Mouse (Mus musculus) heart, embryonic 15.5 days (tissue): ENCODE measurements around the gene Kcnk6. TPM values are rescaled to one million over a fixed set of nuclear protein-coding genes. Genes with fewer than 3 reads are reported as not detected.
"Not testable (repeated sequence)": the region's sequence is repeated elsewhere in the genome, so short reads cannot be mapped to it uniquely, and the experiment has no call there.

ENCODE experiments used
- ATAC-seq: fragments of 200-750 bp; cut with Nextera tagmentation; replicated peaks from 2 replicates; pipeline ENCODE4 v1.8.0; 2017; ENCODE audit warnings: low read depth, moderate TSS enrichment; ENCODE audit not compliant: insufficient number of reproducible peaks, insufficient read depth, low FRiP score
- H3K27ac ChIP-seq: fragments of 300-500 bp; sonication (generic); 2 replicates; pipeline ENCODE4 v1.5.1; 2015; ENCODE audit warnings: mild to moderate bottlenecking, inconsistent platforms
- H3K27me3 ChIP-seq: fragments of 300-500 bp; sonication (generic); 2 replicates; pipeline ENCODE4 v1.6.1; 2015; ENCODE audit warnings: inconsistent platforms
- H3K36me3 ChIP-seq: fragments of 300-500 bp; sonication (generic); 2 replicates; pipeline ENCODE4 v1.6.1; 2015; ENCODE audit warnings: mild to moderate bottlenecking, inconsistent platforms
- H3K4me1 ChIP-seq: fragments of 300-500 bp; sonication (generic); replicated peaks from 2 replicates; pipeline ENCODE4 v1.6.1; 2015; ENCODE audit warnings: inconsistent platforms
- H3K4me2 ChIP-seq: fragments of 300-500 bp; sonication (generic); 2 replicates; pipeline ENCODE4 v1.6.1; 2015; ENCODE audit warnings: inconsistent platforms, mild to moderate bottlenecking, moderate library complexity
- H3K4me3 ChIP-seq: fragments of 300-500 bp; sonication (generic); 2 replicates; pipeline ENCODE4 v1.5.1; 2015; ENCODE audit warnings: mild to moderate bottlenecking, inconsistent platforms
- H3K9ac ChIP-seq: fragments of 300-500 bp; sonication (generic); 2 replicates; pipeline ENCODE4 v1.6.1; 2015; ENCODE audit warnings: mild to moderate bottlenecking, inconsistent platforms
- H3K9me3 ChIP-seq: fragments of 300-500 bp; sonication (generic); replicated peaks from 2 replicates; pipeline ENCODE4 v1.6.1; 2016; ENCODE audit warnings: inconsistent platforms
- WGBS: fragments of 180-500 bp; shearing (Covaris S2); methylation state at CpG from one replicate; pipeline ENCODE4 v1.1.7; 2015; ENCODE audit warnings: mixed read lengths; 5-methylcytosine and 5-hydroxymethylcytosine counted together
- polyA plus RNA-seq: library from polyadenylated mRNA; unstranded; fragments of >200 nt; fragmentation: Nextera tagmentation; extraction: Ambion mirVana; gene quantifications from 2 replicates; pipeline ENCODE4 v1.2.1, GENCODE M21; 2015

Kcnk6 gene
- polyA plus RNA-seq, 1 experiment from 2014 or later: 1.4 TPM

DNA sequence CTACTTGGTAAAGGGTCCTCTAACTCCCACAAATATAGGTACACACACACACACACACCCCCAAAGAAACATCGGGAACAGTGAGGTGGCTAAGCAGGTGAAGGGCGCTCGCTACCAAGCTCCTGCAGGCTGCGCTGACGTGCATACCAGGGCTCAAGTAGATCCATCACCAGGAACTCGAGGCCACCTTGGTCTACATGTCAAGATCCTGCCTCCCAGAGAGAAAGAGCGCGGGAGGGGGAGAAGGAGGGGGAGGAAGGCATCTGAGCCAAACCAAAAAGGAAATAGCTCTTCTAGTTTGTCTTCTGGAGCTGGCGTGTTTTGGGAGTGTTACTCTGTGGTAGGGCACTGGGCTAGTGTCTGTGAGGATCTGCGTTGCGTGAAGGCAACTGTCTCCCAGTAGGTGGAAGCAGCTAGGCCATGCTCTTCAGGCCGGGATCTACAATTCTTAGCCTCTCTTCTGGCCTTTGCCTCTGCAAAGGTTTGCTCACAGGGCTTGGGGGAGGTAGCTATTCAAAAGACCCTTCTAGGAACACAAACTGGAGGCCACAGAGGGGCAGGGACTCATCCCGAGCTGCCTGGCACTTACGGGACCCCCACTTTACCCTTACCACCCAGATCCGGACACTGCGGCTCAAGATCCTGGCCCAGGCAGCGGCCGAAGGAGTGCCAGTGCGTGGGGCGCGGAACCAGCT, 14.5 kb upstream of the Kcnk6 start:
- H3K4me1 ChIP-seq: peaks cover 22% of the 10 kb centered on the region
- no peak for ATAC-seq
- H3K27ac ChIP-seq: no peak overlapping the region
- H3K27me3 ChIP-seq: no peaks in the 10 kb centered on the region
- no peaks in the 10 kb centered on the region for H3K9me3 ChIP-seq
- peaks cover 22% of the 10 kb centered on the region for H3K36me3 ChIP-seq
- peak overlapping the region; percentile 43; the same call in 1 of the 2 replicates for H3K4me3 ChIP-seq
- H3K4me2 ChIP-seq: peak overlapping the region; percentile 72; the same call in 1 of the 2 replicates
- H3K9ac ChIP-seq: no peak overlapping the region
- WGBS: 75% methylated on average over 21 of the region's 21 CpGs

DNA sequence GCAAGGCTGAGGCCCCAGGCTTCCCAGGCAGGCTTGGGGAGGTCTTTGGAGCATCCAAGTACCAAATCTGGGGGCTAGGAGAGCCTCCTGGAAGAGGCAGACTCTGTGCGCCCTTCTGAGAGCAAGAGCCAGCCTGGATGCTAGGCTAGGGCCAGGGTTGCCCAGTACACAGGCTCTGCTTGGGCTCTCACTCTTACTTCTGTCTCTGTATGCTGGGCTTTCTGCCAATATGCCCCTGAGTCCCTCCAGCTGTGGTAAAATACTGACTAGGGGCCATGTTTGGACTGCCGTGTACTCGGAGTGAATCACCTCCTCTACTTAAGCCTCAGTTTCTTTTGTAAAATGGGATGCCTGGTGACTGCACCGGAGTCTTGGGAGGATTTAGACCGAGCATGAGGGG, 13.7 kb upstream of the Kcnk6 start:
- no peak overlapping the region for H3K9ac ChIP-seq
- H3K27me3 ChIP-seq: no peaks in the 10 kb centered on the region
- peaks cover 22% of the 10 kb centered on the region for H3K4me1 ChIP-seq
- H3K4me2 ChIP-seq: no peak overlapping the region
- ATAC-seq: no peak
- peaks cover 22% of the 10 kb centered on the region for H3K36me3 ChIP-seq
- H3K27ac ChIP-seq: no peak overlapping the region
- H3K9me3 ChIP-seq: no peaks in the 10 kb centered on the region
- WGBS: 79% methylated on average over 5 of the region's 5 CpGs
- H3K4me3 ChIP-seq: no peak overlapping the region

DNA sequence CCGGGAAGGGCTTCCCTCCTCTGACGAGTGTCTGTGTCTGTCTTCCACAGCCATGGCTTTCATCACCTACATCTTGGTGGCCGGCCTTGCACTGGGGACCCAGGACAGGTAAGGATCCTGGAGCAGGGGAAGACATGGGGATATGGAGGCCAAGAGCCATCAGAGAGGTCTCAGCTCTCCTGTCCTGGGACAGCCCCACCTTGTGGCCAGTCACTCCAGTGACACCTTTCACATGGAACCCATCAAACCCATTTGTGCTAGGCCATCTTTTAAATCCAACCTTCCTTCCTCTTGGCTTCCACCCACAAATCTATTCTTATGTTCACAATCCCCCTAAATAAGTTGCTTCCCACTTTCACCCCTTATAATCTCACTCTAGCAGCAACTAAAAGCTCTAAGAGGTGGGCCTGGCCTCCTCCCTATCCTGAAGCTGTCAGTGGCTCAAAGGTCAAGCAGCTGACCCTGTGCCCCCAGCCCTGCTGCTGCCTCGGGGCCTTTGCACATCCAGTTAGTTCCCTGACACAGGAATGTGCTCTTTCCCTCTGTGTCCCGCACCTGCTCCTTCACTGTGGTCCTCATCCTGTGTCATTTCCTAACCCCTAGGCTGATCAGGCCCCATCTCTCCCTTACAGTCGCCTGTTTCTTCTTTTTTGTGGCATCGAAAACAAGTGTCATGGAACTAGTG, 12.6 kb upstream of the Kcnk6 start:
- Histone ChIP-seq H3K4me3 (no peak overlapping the region), H3K4me2 (no peak overlapping the region), H3K27me3 (no peaks in the 10 kb centered on the region), H3K4me1 (peaks cover 22% of the 10 kb centered on the region), H3K27ac (no peak overlapping the region), H3K9ac (no peak overlapping the region), H3K36me3 (peaks cover 22% of the 10 kb centered on the region), H3K9me3 (no peaks in the 10 kb centered on the region)
- no peak for ATAC-seq
- WGBS: 85% methylated on average over 7 of the region's 7 CpGs

DNA sequence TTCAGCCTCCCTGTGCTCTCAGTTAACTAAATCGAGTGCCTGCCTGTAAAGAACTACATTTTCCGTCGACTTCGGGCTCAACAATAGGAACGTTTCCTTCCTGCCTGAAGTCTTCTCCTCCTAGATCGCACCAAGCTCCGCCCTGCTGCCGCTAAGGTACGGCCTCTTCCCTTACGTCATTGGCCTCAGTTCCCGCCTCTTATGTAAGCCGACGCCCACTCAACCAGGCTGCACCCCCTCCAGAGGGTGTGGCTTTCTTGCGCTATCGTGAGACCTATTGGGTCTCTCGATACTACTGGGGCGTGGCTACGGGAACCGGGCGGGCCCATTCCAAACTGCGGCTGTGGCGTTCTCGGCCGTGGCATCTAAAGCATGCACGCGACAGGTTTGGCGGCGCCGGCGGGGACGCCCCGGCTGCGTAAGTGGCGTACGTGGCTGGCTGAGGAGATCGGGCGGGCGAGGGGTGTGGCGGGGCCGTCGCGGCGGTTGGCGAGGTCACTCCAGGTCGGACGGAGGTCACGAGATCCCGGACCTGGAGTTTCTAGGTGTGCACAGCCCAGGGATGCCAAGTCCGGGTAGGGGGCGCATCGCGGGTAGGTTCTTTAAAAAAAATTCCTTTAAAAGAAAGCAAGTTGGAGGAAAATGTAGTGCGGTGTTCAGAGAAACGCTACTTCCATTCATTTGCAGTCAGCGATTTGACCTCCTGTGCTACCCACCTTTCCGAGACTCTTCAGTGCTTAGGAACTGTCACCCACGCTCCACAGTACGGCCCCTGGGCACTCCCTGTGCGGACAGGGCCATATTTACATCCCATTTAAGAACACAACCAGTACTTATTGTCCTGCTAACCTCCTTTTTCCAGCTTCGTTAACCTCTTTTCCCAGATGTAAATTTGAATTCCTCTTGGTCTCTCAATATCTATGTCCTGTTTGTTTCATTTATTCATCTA, 6.0 kb upstream of the Kcnk6 start, which contains the start of gene Yif1b:
TSS of gene Yif1b (plus strand) at position 311 of the 949 bp plus-strand sequence.
- peak; percentile 96 for ATAC-seq
- Histone ChIP-seq H3K27me3 (no peaks in the 10 kb centered on the region), H3K9me3 (no peaks in the 10 kb centered on the region), H3K4me2 (peak within 1 kb of the TSS; percentile 76), H3K27ac (peak within 1 kb of the TSS; percentile 95), H3K4me3 (peak within 1 kb of the TSS; percentile 74), H3K4me1 (peaks cover 26% of the 10 kb centered on the region), H3K9ac (peak within 1 kb of the TSS; percentile 67), H3K36me3 (no peaks in the 10 kb centered on the region)
- under 1% methylated on average over 60 of the region's 60 CpGs for WGBS

GRCm38 (mm10) chr7:29237596-29237995, 5.3 kb upstream of the Kcnk6 start:
- Histone ChIP-seq H3K9ac (peak overlapping the region; percentile 51; the same call in 1 of the 2 replicates), H3K4me1 (peaks cover 28% of the 10 kb centered on the region), H3K4me2 (peak overlapping the region; percentile 65), H3K4me3 (peak overlapping the region; percentile 74), H3K27ac (peak overlapping the region; percentile 95)
- not testable (repeated sequence) for H3K27me3 ChIP-seq, H3K9me3 ChIP-seq, ATAC-seq, H3K36me3 ChIP-seq
- 27% methylated on average over 6 of the region's 6 CpGs for WGBS

GRCm38 (mm10) chr7:29236593-29236992, 4.3 kb upstream of the Kcnk6 start:
- ATAC-seq: no peak
- Histone ChIP-seq H3K4me1 (peaks cover 36% of the 10 kb centered on the region), H3K9me3 (no peaks in the 10 kb centered on the region), H3K27ac (peak overlapping the region; percentile 4; the same call in 1 of the 2 replicates), H3K4me3 (no peak overlapping the region), H3K4me2 (no peak overlapping the region), H3K9ac (no peak overlapping the region), H3K27me3 (peaks cover 5% of the 10 kb centered on the region; the same call in 1 of the 2 replicates), H3K36me3 (no peaks in the 10 kb centered on the region)
- WGBS: 68% methylated on average over 4 of the region's 4 CpGs

DNA sequence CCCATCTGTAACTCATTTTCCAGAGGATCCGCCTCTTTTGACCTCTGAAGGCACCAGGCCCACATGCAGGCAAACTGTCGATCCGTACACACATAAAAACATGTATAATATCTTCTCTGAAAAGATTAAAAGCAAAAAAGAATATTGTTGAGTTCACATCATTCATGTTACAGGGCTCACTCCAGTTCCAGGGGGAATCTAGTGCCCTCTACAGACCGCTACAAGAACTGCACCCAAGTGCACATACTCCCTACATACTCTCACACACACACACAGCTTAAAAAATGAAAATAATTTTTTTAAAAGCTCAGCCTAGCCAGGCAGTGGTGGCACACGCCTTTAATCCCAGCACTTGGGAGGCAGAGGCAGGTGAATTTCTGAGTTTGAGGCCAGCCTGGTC, 2.3 kb upstream of the Kcnk6 start:
- ATAC-seq: no peak
- H3K4me1 ChIP-seq: peaks cover 34% of the 10 kb centered on the region
- H3K4me3 ChIP-seq: no peak overlapping the region
- H3K9me3 ChIP-seq: no peaks in the 10 kb centered on the region
- peak overlapping the region; percentile 76 for H3K27ac ChIP-seq
- H3K36me3 ChIP-seq: no peaks in the 10 kb centered on the region
- H3K9ac ChIP-seq: no peak overlapping the region
- no peak overlapping the region for H3K4me2 ChIP-seq
- peaks cover 6% of the 10 kb centered on the region; the same call in 1 of the 2 replicates for H3K27me3 ChIP-seq
- WGBS: 79% methylated on average over 5 of the region's 5 CpGs

- H3K27ac ChIP-seq: peak overlapping the region; percentile 76
- H3K36me3 ChIP-seq: no peaks in the 10 kb centered on the region
- H3K9ac ChIP-seq: no peak overlapping the region; the same call in 1 of the 2 replicates
- peak; percentile 28; the same call in 1 of the 2 replicates for ATAC-seq
- H3K27me3 ChIP-seq: peaks cover 6% of the 10 kb centered on the region; the same call in 1 of the 2 replicates
- H3K9me3 ChIP-seq: no peaks in the 10 kb centered on the region
- H3K4me2 ChIP-seq: peak overlapping the region; percentile 23
- H3K4me1 ChIP-seq: peaks cover 25% of the 10 kb centered on the region
- no peak overlapping the region for H3K4me3 ChIP-seq
- WGBS: 12% methylated on average over 6 of the region's 6 CpGs
Measured at GRCm38 (mm10) chr7:29233745-29234144, 1.4 kb upstream of the Kcnk6 start.

DNA sequence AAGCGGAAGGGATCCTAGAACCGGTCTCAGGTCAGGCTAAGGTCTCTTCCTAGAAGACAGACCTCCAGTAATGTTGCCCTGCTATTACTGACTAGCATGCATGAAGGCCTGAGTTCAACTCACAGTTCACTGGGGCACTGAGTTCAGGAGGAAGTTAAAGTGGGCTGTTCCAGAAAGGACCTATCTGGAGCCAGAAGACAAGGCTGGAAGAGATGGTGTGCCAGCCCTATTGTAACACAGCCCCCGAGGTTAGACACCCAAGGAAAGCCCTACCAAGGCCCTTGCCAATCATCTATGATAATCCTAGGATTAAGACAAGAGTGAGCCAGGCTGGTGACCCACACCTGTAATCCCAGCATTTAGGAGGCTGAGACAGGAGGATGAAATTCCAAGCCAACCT, 798 bp downstream of the Kcnk6 start:
- 47% methylated on average over 3 of the region's 3 CpGs for WGBS
- H3K27ac ChIP-seq: peak overlapping the region; percentile 64
- peaks cover 24% of the 10 kb centered on the region for H3K4me1 ChIP-seq
- H3K4me2 ChIP-seq: peak overlapping the region; percentile 83
- peak overlapping the region; percentile 59; the same call in 1 of the 2 replicates for H3K9ac ChIP-seq
- no peak for ATAC-seq
- peak overlapping the region; percentile 54 for H3K4me3 ChIP-seq
- no peaks in the 10 kb centered on the region for H3K36me3 ChIP-seq
- peaks cover 6% of the 10 kb centered on the region; the same call in 1 of the 2 replicates for H3K27me3 ChIP-seq
- H3K9me3 ChIP-seq: no peaks in the 10 kb centered on the region

GRCm38 (mm10) chr7:29230560-29230959, 1.8 kb downstream of the Kcnk6 start:
- ATAC-seq: no peak
- no peaks in the 10 kb centered on the region for H3K36me3 ChIP-seq
- peak overlapping the region; percentile 83; the same call in 1 of the 2 replicates for H3K4me2 ChIP-seq
- no peaks in the 10 kb centered on the region for H3K9me3 ChIP-seq
- H3K27me3 ChIP-seq: peaks cover 6% of the 10 kb centered on the region; the same call in 1 of the 2 replicates
- H3K4me3 ChIP-seq: no peak overlapping the region
- H3K27ac ChIP-seq: 0 out of 2 replicates have a peak overlapping the region, but pooled peaks have one; percentile 3
- 26% methylated on average over 3 of the region's 3 CpGs for WGBS
- peaks cover 24% of the 10 kb centered on the region for H3K4me1 ChIP-seq
- H3K9ac ChIP-seq: no peak overlapping the region
